Comparison of ENCODE assay signal across 8 mouse cellular contexts in the genomic region with DNA sequence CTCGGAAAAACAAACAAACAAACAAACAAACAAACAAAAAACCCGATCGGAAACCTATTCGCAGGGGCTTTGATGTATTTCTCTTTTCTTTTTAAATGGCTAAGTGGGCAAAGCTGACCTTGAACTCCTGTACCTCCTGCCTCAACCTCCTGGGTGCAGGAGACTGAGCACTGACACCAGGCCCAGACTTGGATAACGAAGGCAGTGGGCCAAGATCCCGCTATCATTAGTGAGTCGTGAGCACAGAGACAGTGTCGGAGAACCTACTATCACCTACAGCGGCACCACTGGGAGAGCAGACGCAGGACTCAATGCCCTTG. TPM values are rescaled to one million over a fixed set of nuclear protein-coding genes. Genes with fewer than 3 reads are reported as not detected.
A peak's percentile ranks its signal among the peaks of the same experiment; 100 is the strongest.
DNase-seq lines count a peak whose midpoint lies in the region; ATAC-seq and TF ChIP-seq lines count a peak whose summit lies in the region.

No protein-coding gene starts in this region.

- peak overlapping the region; percentile 55 for H3K4me2 ChIP-seq in forebrain, embryonic 14.5 days (ENCODE audit: low read length)
- peak overlapping the region; percentile 94 for H3K4me2 ChIP-seq in liver, embryonic 14.5 days (ENCODE audit: low read depth)

- no peak for ATAC-seq in forebrain, embryonic 14.5 days
- ATAC-seq in liver, embryonic 14.5 days (ENCODE audit: insufficient read depth), result no peak

- TF ChIP-seq EP300 in heart, adult 2 months (IDR thresholded peaks at IDR 0.05; ENCODE audit: insufficient read depth, low read depth, low read length), result peak; percentile 76
- TF ChIP-seq EP300 in liver, embryonic 14.5 days (IDR thresholded peaks at IDR 0.05; ENCODE audit: low read depth), result no peak

- peak overlapping the region; percentile 74 for H3ac ChIP-seq in C2C12 (ENCODE audit: control insufficient read depth, insufficient read length, low read depth)

- peaks cover 1% of the 10 kb centered on the region; the same call in 1 of the 2 replicates for H3K4me1 ChIP-seq in heart, adult 2 months (ENCODE audit: control insufficient read depth, insufficient read depth, low read length)
- H3K4me1 ChIP-seq in forebrain, embryonic 14.5 days (ENCODE audit: control insufficient read depth, insufficient read depth, low read length), result peaks cover 7% of the 10 kb centered on the region
- peaks cover 14 to 20% of the 10 kb centered on the region in 2 experiments for H3K4me1 ChIP-seq in liver, embryonic 14.5 days (replicated peaks; ENCODE audit: control insufficient read depth in 2 of 2, insufficient read depth in 2 of 2, low read length in 1 of 2)

- no peak; the same call in 1 of the 2 replicates for TF ChIP-seq POLR2A in heart, adult 2 months (IDR thresholded peaks at IDR 0.05; ENCODE audit: insufficient read depth, low read depth, low read length)

- intact Hi-C loops in heart, adult 2 months (cut with DNase I), result loop anchor here (1.0 to 2.0 kb wide), 2 partner anchors 39 to 70 kb away; a partner anchor contains a TSS

- peak overlapping the region; percentile 75 for H3K27ac ChIP-seq in heart, adult 2 months
- H3K27ac ChIP-seq in forebrain, embryonic 14.5 days (ENCODE audit: low read depth, low read length), result peak overlapping the region; percentile 11; the same call in 1 of the 2 replicates
- peak overlapping the region; percentile 97 for H3K27ac ChIP-seq in liver, embryonic 14.5 days

- peaks cover 38% of the 10 kb centered on the region for H3K79me3 ChIP-seq in C2C12 (ENCODE audit: low read depth)

- DNase-seq in heart, adult 2 months, result no peak
- no peak for DNase-seq in heart, adult 8-10 months (ENCODE audit: low spot score)
- no peak for DNase-seq in forebrain, embryonic 14.5 days (ENCODE audit: low spot score)
- DNase-seq in liver, embryonic 14.5 days (ENCODE audit: low read depth in 3 of 3, low spot score in 3 of 3), result no peak
- no peak for DNase-seq in embryo, embryonic 11 days
- DNase-seq in spleen, postnatal 14 days (ENCODE audit: low spot score in 2 of 2), result no peak
- DNase-seq in right cerebral cortex, postnatal 4 days, result no peak

- no peak for TF ChIP-seq CTCF in heart, adult 2 months (IDR thresholded peaks at IDR 0.05)
- no peak for TF ChIP-seq CTCF in C2C12 (IDR thresholded peaks at IDR 0.05; ENCODE audit: control insufficient read depth, insufficient read depth, insufficient read length)
- TF ChIP-seq CTCF in liver, embryonic 14.5 days (IDR thresholded peaks at IDR 0.05; ENCODE audit: low read depth), result no peak; the same call in 1 of the 2 replicates

- no peaks in the 10 kb centered on the region for H3K9me3 ChIP-seq in forebrain, embryonic 14.5 days (replicated peaks; ENCODE audit: control insufficient read depth, low read length)
- H3K9me3 ChIP-seq in liver, embryonic 14.5 days (ENCODE audit: control insufficient read depth, low read length), result no peaks in the 10 kb centered on the region

- H3K9ac ChIP-seq in heart, adult 2 months (ENCODE audit: low read depth, low read length), result peak overlapping the region; percentile 59
- peak overlapping the region; percentile 76 for H3K9ac ChIP-seq in forebrain, embryonic 14.5 days (ENCODE audit: low read length)
- H3K9ac ChIP-seq in liver, embryonic 14.5 days (replicated peaks), result peak overlapping the region; percentile 100

- H3K79me2 ChIP-seq in heart, adult 2 months (replicated peaks; ENCODE audit: control insufficient read depth, insufficient read depth, low read length), result no peaks in the 10 kb centered on the region
- H3K79me2 ChIP-seq in C2C12 (ENCODE audit: control insufficient read depth, insufficient read depth), result peaks cover 44% of the 10 kb centered on the region

- no peaks in the 10 kb centered on the region for H3K36me3 ChIP-seq in heart, adult 2 months (ENCODE audit: control insufficient read depth, insufficient read depth, low read length)
- peaks cover 41% of the 10 kb centered on the region for H3K36me3 ChIP-seq in C2C12 (ENCODE audit: control insufficient read depth, insufficient read depth)
- peaks cover 5% of the 10 kb centered on the region for H3K36me3 ChIP-seq in forebrain, embryonic 14.5 days (ENCODE audit: control insufficient read depth, insufficient read depth, low read length)
- peaks cover 38% of the 10 kb centered on the region for H3K36me3 ChIP-seq in liver, embryonic 14.5 days (replicated peaks; ENCODE audit: control insufficient read depth, insufficient read depth, low read depth)

- 4% methylated on average over 10 of the region's 10 CpGs for WGBS in heart, adult 2 months
- WGBS in forebrain, embryonic 14.5 days, result 10% methylated on average over 10 of the region's 10 CpGs
- WGBS in liver, embryonic 14.5 days (ENCODE audit: insufficient replicate concordance), result 2% methylated on average over 10 of the region's 10 CpGs

- H3K4me3 ChIP-seq in heart, adult 2 months, result peak overlapping the region; percentile 95
- H3K4me3 ChIP-seq in C2C12 (ENCODE audit: insufficient read depth, poor library complexity, severe bottlenecking), result peak overlapping the region; percentile 92
- H3K4me3 ChIP-seq in forebrain, embryonic 14.5 days (ENCODE audit: low read depth, low read length), result peak overlapping the region; percentile 93
- H3K4me3 ChIP-seq in liver, embryonic 14.5 days (ENCODE audit: insufficient read depth in 1 of 2, low read depth in 2 of 2, low read length in 2 of 2), result peak overlapping the region; percentile 98 to 99

- H3K27me3 ChIP-seq in heart, adult 2 months (ENCODE audit: control insufficient read depth, insufficient read depth, low read length), result no peaks in the 10 kb centered on the region
- no peaks in the 10 kb centered on the region for H3K27me3 ChIP-seq in C2C12 (ENCODE audit: control insufficient read depth, insufficient read depth, insufficient read length)
- no peaks in the 10 kb centered on the region for H3K27me3 ChIP-seq in forebrain, embryonic 14.5 days (replicated peaks; ENCODE audit: control insufficient read depth, insufficient read depth, low read length)
- no peaks in the 10 kb centered on the region for H3K27me3 ChIP-seq in liver, embryonic 14.5 days (ENCODE audit: control insufficient read depth, insufficient read depth, low read length)

TF ChIP-seq in C2C12, 6 proteins besides CTCF, POLR2A, EP300 and RAD21:
- TF ChIP-seq MYOD1 (IDR thresholded peaks at IDR 0.05; ENCODE audit: control insufficient read depth, insufficient read length, low read depth) (no peak), MAX (IDR thresholded peaks at IDR 0.05) (no peak), FOSL1 (IDR thresholded peaks at IDR 0.05; ENCODE audit: insufficient read depth, low read length, poor library complexity, severe bottlenecking) (no peak), MYOG (IDR thresholded peaks at IDR 0.05; ENCODE audit: control insufficient read depth, extremely low read depth, insufficient read length) (no peak), CEBPB (IDR thresholded peaks at IDR 0.05; ENCODE audit: low read depth) (no peak), USF1 (IDR thresholded peaks at IDR 0.05; ENCODE audit: low read depth) (no peak)
TF ChIP-seq in C2C12: peak in this region for 0.

RNA-seq across cellular contexts. Expression of a gene that starts 0.7 kb away (rescaled TPM):
- 10 to 100 TPM; 45.9 to 72.3 TPM for total RNA-seq in heart, adult 2 months (2021)
- 12.9 and 18.4 TPM in 2 replicates for polyA plus RNA-seq in heart, adult 2 months (2012; rRNA removed)
- 10 to 100 TPM; 48.1 to 77.5 (median 69.4) TPM for total RNA-seq in heart, adult 8-10 months (2022)
- polyA plus RNA-seq in C2C12 (2012; fragmentation: generic; extraction: Trizol), result 45.7 TPM
- polyA plus RNA-seq in forebrain, embryonic 14.5 days (2014; fragmentation: Nextera tagmentation; extraction: Ambion mirVana), result 44.9 and 65.6 TPM in 2 replicates
- polyA plus RNA-seq in liver, embryonic 14.5 days (2012; rRNA removed), result 32.1 and 65.7 TPM in 2 replicates
- polyA plus RNA-seq in liver, embryonic 14.5 days (2014; fragmentation: Nextera tagmentation; extraction: Ambion mirVana), result 149 and 153 TPM in 2 replicates

RNA-seq across cellular contexts. Expression of a gene that starts 20.0 kb away (rescaled TPM):
- total RNA-seq in heart, adult 2 months (2021), result not detected
- not detected in 2 replicates for polyA plus RNA-seq in heart, adult 2 months (2012; rRNA removed)
- total RNA-seq in heart, adult 8-10 months (2022), result not detected
- polyA plus RNA-seq in C2C12 (2012; fragmentation: generic; extraction: Trizol), result not detected
- not detected in 2 replicates for polyA plus RNA-seq in forebrain, embryonic 14.5 days (2014; fragmentation: Nextera tagmentation; extraction: Ambion mirVana)
- polyA plus RNA-seq in liver, embryonic 14.5 days (2012; rRNA removed), result not detected in 2 replicates
- not detected in 2 replicates for polyA plus RNA-seq in liver, embryonic 14.5 days (2014; fragmentation: Nextera tagmentation; extraction: Ambion mirVana)

RNA-seq across cellular contexts. Expression of a gene that starts 40.4 kb away (rescaled TPM):
- total RNA-seq in heart, adult 2 months (2021), result 100 to 1,000 TPM; 111 to 126 TPM
- polyA plus RNA-seq in heart, adult 2 months (2012; rRNA removed), result 30.7 and 50.1 TPM in 2 replicates
- total RNA-seq in heart, adult 8-10 months (2022), result 100 to 1,000 TPM; 108 to 118 (median 112) TPM
- 28.3 TPM for polyA plus RNA-seq in C2C12 (2012; fragmentation: generic; extraction: Trizol)
- polyA plus RNA-seq in forebrain, embryonic 14.5 days (2014; fragmentation: Nextera tagmentation; extraction: Ambion mirVana), result 50.3 and 57.9 TPM in 2 replicates
- polyA plus RNA-seq in liver, embryonic 14.5 days (2012; rRNA removed), result 17.4 and 33.5 TPM in 2 replicates
- polyA plus RNA-seq in liver, embryonic 14.5 days (2014; fragmentation: Nextera tagmentation; extraction: Ambion mirVana), result 13.7 and 14.5 TPM in 2 replicates

Comparison
In these comparisons a context has a peak if more than half of its experiments do, and no peak if none do; other contexts are left out.
1. H3K27ac ChIP-seq: peak in every context shown above with its lines; median percentile 97 in liver, embryonic 14.5 days; 75 in heart, adult 2 months; 11 in forebrain, embryonic 14.5 days.